Mouse (Mus musculus) heart, postnatal 4 days (tissue): ENCODE measurements around the gene Fga. TPM values are rescaled to one million over a fixed set of nuclear protein-coding genes. Genes with fewer than 3 reads are reported as not detected.

Experiments
- total RNA-seq, 2 experiments: library from RNA; stranded (reverse); gene quantifications; 2 replicates each; pipeline ENCODE4 v1.2.3; 2021

The Fga gene
- total RNA-seq, 2 experiments from 2014 or later = 0.11 to 0.21 TPM

Other genes with a start within 250 kb of the Fga start
- 1 to 10 TPM in 1 of 2 experiments, under 1 TPM in 1; 0.64 to 1.6 TPM for gene Rbm46, start 149.6 kb upstream of the Fga start, total RNA-seq
- gene Lrat, start 122.1 kb upstream of the Fga start, total RNA-seq = under 1 TPM; 0.16 to 0.19 TPM
- under 1 TPM; 0.16 to 0.36 TPM for gene Fgg, start 18.4 kb upstream of the Fga start, total RNA-seq
- gene Fgb, start 23.8 kb downstream of the Fga start, total RNA-seq = under 1 TPM in 1 of 2 experiments, not detected in 1; 0.12 TPM
- 10 to 100 TPM; 34.9 to 37.4 TPM for gene Plrg1, start 29.4 kb downstream of the Fga start, total RNA-seq
- 1 to 10 TPM; 1.2 to 1.3 TPM for gene Dchs2, start 101.9 kb downstream of the Fga start, total RNA-seq